Mouse (Mus musculus) bone marrow macrophage, adult 2 months (primary cell): ENCODE results near the gene Nr1h5.

Source experiments
- CTCF ChIP-seq: IDR thresholded peaks from 2 replicates; pipeline ENCODE4 v1.5.1; 2012; ENCODE audit warnings: low read depth, mild to moderate bottlenecking, low read length, moderate library complexity
- POLR2A ChIP-seq: IDR thresholded peaks from 2 replicates; pipeline ENCODE4 v1.6.1; 2012; ENCODE audit warnings: mild to moderate bottlenecking, low read depth, low read length, borderline replicate concordance

DNA sequence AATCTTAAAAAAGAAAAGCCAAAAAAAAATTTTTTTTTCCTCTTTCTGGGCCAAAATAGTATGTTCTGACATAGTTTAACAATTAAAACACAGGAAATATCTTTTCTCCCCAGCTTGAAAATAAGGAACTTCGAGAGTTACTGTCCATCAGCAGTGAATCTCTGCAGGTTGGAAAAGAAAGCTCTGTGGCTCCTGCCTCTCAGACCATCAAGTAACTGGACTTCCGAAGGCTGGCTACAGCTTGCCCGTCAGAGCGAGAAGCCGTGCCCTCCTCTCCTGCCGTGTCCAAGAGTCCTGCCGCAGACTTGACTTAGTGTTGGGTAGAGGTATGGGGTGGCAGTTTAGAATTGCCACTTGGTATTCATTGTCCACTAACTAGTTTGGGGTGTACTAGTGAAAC, 37.7 kb upstream of the Nr1h5 start:
- TF ChIP-seq CTCF (no peak), POLR2A (no peak)
